Mouse (Mus musculus) gastrocnemius, adult 2 months (tissue): ENCODE results near the gene Gadd45b. TPM values are rescaled to one million over a fixed set of nuclear protein-coding genes. Genes with fewer than 3 reads are reported as not detected.

Experiments used
- DNase-seq: peaks from one replicate; pipeline ENCODE4 v3.0.0; 2022
- H3K27ac ChIP-seq: fragments of 200-600 bp; 2 replicates; pipeline ENCODE4 v1.8.1; 2022; ENCODE audit warnings: mild to moderate bottlenecking
- H3K4me3 ChIP-seq: fragments of 200-600 bp; 2 replicates; pipeline ENCODE4 v1.8.1; 2022; ENCODE audit warnings: mild to moderate bottlenecking, moderate library complexity
- CTCF ChIP-seq: fragments of 200-600 bp; IDR thresholded peaks from 2 replicates; pipeline ENCODE4 v1.8.1; 2022; ENCODE audit warnings: antibody characterized with exemption, mild to moderate bottlenecking, moderate library complexity
- intact Hi-C: fragments of 180-260 bp; cut with DNase I; formaldehyde crosslinking; loops from one replicate; pipeline ENCODE4 v1.15.1; 2025
- total RNA-seq, 2 experiments: library from RNA; stranded (reverse); gene quantifications; 2 replicates each; pipeline ENCODE4 v1.2.3; 2021

Gadd45b gene
- total RNA-seq, 2 experiments from 2014 or later, result 23.6 to 28.4 TPM

GRCm38 (mm10) chr10:80900318-80901247, 29.3 kb upstream of the Gadd45b start, which contains the start of gene Timm13:
TSS of gene Timm13 (minus strand) at chr10:80900969.
- peak within 1 kb of the TSS; percentile 87 for H3K4me3 ChIP-seq
- intact Hi-C loops, result loop anchor here (5.0 kb wide), 1 partner anchor 277 kb away; the partner anchor contains the start of gene Eef2
- H3K27ac ChIP-seq, result peak within 1 kb of the TSS; percentile 96
- TF ChIP-seq CTCF, result no peak
- DNase-seq, result peak; percentile 98

- TF ChIP-seq CTCF, result no peak
- intact Hi-C loops, result loop anchor here (5.0 kb wide), 1 partner anchor 276 kb away; the partner anchor contains the start of gene Eef2
- no peak for DNase-seq
- Histone ChIP-seq H3K27ac (peak overlapping the region; percentile 85), H3K4me3 (peak overlapping the region; percentile 69)
Observed at GRCm38 (mm10) chr10:80901409-80902272, 28.2 kb upstream of the Gadd45b start.

GRCm38 (mm10) chr10:80902273-80902940, 27.5 kb upstream of the Gadd45b start:
- intact Hi-C loops, result loop anchor here (5.0 kb wide), 1 partner anchor 275 kb away; the partner anchor contains the start of gene Eef2
- no peak for DNase-seq
- Histone ChIP-seq H3K27ac (peak overlapping the region; percentile 85; the same call in 1 of the 2 replicates), H3K4me3 (no peak overlapping the region)
- TF ChIP-seq CTCF, result no peak

GRCm38 (mm10) chr10:80903282-80903681, 26.6 kb upstream of the Gadd45b start:
- no peak for TF ChIP-seq CTCF
- intact Hi-C loops, result loop anchor here (5.0 kb wide), 1 partner anchor 274 kb away; the partner anchor contains the start of gene Eef2
- no peak for DNase-seq

GRCm38 (mm10) chr10:80904004-80904693, 25.7 kb upstream of the Gadd45b start:
- Histone ChIP-seq H3K27ac (no peak overlapping the region), H3K4me3 (no peak overlapping the region)
- intact Hi-C loops, result loop anchor here (5.0 kb wide), 1 partner anchor 273 kb away; the partner anchor contains the start of gene Eef2
- no peak for DNase-seq
- TF ChIP-seq CTCF, result no peak

More at GRCm38 (mm10) chr10:80903282-80903681, 26.6 kb upstream of the Gadd45b start:
- H3K27ac ChIP-seq, result no peak overlapping the region
- H3K4me3 ChIP-seq, result no peak overlapping the region

- Histone ChIP-seq H3K27ac (no peak overlapping the region), H3K4me3 (no peak overlapping the region)
- TF ChIP-seq CTCF, result no peak
- no peak for DNase-seq
- intact Hi-C loops, result loop anchor here (5.0 kb wide), 1 partner anchor 273 kb away; the partner anchor contains the start of gene Eef2
Observed at GRCm38 (mm10) chr10:80904709-80905108, 25.2 kb upstream of the Gadd45b start.

- no peak for TF ChIP-seq CTCF
- Histone ChIP-seq H3K4me3 (no peak overlapping the region), H3K27ac (no peak overlapping the region; the same call in 1 of the 2 replicates)
- intact Hi-C loops, result no loop called here
- peak; percentile 64 for DNase-seq
Observed at GRCm38 (mm10) chr10:80909375-80910162, 20.3 kb upstream of the Gadd45b start.

GRCm38 (mm10) chr10:80911354-80911753, 18.5 kb upstream of the Gadd45b start:
- H3K27ac ChIP-seq, result peak overlapping the region; percentile 43
- no peak overlapping the region for H3K4me3 ChIP-seq
- no peak for TF ChIP-seq CTCF
- intact Hi-C loops, result no loop called here
- DNase-seq, result no peak

- Histone ChIP-seq H3K27ac (peak overlapping the region; percentile 43; the same call in 1 of the 2 replicates), H3K4me3 (no peak overlapping the region)
- TF ChIP-seq CTCF, result no peak
- DNase-seq, result no peak
- intact Hi-C loops, result no loop called here
Observed at GRCm38 (mm10) chr10:80911891-80912290, 18.0 kb upstream of the Gadd45b start.

- Histone ChIP-seq H3K27ac (peak overlapping the region; percentile 89), H3K4me3 (no peak overlapping the region)
- peak; percentile 70 for DNase-seq
- no peak for TF ChIP-seq CTCF
- intact Hi-C loops, result no loop called here
Observed at GRCm38 (mm10) chr10:80913364-80914011, 16.4 kb upstream of the Gadd45b start.
